Mouse (Mus musculus) MEL (cell line): Measurements from ENCODE around the gene Ivd.

ENCODE experiments used
- CTCF ChIP-seq, 3 experiments: IDR thresholded peaks in 2 of 3; conservative IDR thresholded peaks in 1 of 3; 2 replicates each; pipeline ENCODE4 v1.5.1; 2011 to 2012; ENCODE audit warnings: low read length in 3 of 3, low read depth in 2 of 3, mild to moderate bottlenecking in 2 of 3, improper control_type of control experiment in 1 of 3, inconsistent platforms in 1 of 3, mixed read lengths in 1 of 3, moderate library complexity in 1 of 3; ENCODE audit not compliant: control insufficient read depth in 1 of 3, insufficient read depth in 1 of 3, poor library complexity in 1 of 3, severe bottlenecking in 1 of 3
- ETS1 ChIP-seq: IDR thresholded peaks from 2 replicates; pipeline ENCODE4 v1.6.1; 2012; ENCODE audit warnings: low read depth, mild to moderate bottlenecking, inconsistent platforms, low read length, improper control_type of control experiment, moderate library complexity
- MXI1 ChIP-seq: IDR thresholded peaks from 2 replicates; pipeline ENCODE4 v1.6.1; 2011; ENCODE audit warnings: mild to moderate bottlenecking, low read depth, low read length, improper control_type of control experiment
- POLR2A ChIP-seq, 2 experiments: IDR thresholded peaks; 2 replicates each; pipeline ENCODE4 v1.6.1; 2011 to 2012; ENCODE audit warnings: low read length in 2 of 2, mild to moderate bottlenecking in 2 of 2, control low read depth in 1 of 2, improper control_type of control experiment in 1 of 2, low read depth in 1 of 2, moderate library complexity in 1 of 2; ENCODE audit not compliant: control insufficient read depth in 1 of 2, insufficient read depth in 1 of 2, poor library complexity in 1 of 2
- TCF12 ChIP-seq: IDR thresholded peaks from 2 replicates; pipeline ENCODE4 v1.6.1; 2014; ENCODE audit warnings: low read depth, mild to moderate bottlenecking, inconsistent platforms, low read length, improper control_type of control experiment, moderate library complexity
- ZKSCAN1 ChIP-seq: IDR thresholded peaks from 2 replicates; pipeline ENCODE4 v1.6.1; 2012; ENCODE audit warnings: low read depth, mild to moderate bottlenecking, inconsistent platforms, low read length, improper control_type of control experiment, moderate library complexity
- ZNF384 ChIP-seq: IDR thresholded peaks from 2 replicates; pipeline ENCODE4 v1.6.1; 2012; ENCODE audit warnings: low read depth, mild to moderate bottlenecking, inconsistent platforms, low read length, improper control_type of control experiment

GRCm38 (mm10) chr2:118875316-118875715, 13.6 kb downstream of the Ivd start:
- TF ChIP-seq MXI1 (no peak), ZNF384 (no peak), CTCF (IDR thresholded peaks at IDR 0.05 in 2 of 3, conservative IDR thresholded peaks at IDR 0.05 in 1 of 3; ENCODE audit: control insufficient read depth in 1 of 3, insufficient read depth in 1 of 3, low read depth in 2 of 3, low read length in 3 of 3, poor library complexity in 1 of 3, severe bottlenecking in 1 of 3) (no peak), TCF12 (no peak), ZKSCAN1 (no peak), ETS1 (no peak), POLR2A (IDR thresholded peaks at IDR 0.05; ENCODE audit: control insufficient read depth in 1 of 2, insufficient read depth in 1 of 2, low read depth in 1 of 2, low read length in 2 of 2, poor library complexity in 1 of 2) (no peak)
